Mouse (Mus musculus) CH12.LX (cell line): Measurements from ENCODE around the gene Nrp2. TPM values are rescaled to one million over a fixed set of nuclear protein-coding genes. Genes with fewer than 3 reads are reported as not detected.
A peak's percentile ranks its signal among the peaks of the same experiment; 100 is the strongest.

Source experiments
- DNase-seq: peaks from one replicate; pipeline ENCODE4 v3.0.0-alpha.2; 2013; ENCODE audit errors: extremely low read depth
- H3K27ac ChIP-seq: 2 replicates; pipeline ENCODE4 v1.5.1; 2012; ENCODE audit warnings: low read depth, mild to moderate bottlenecking, control low read depth, moderate library complexity; ENCODE audit not compliant: insufficient read depth
- H3K27me3 ChIP-seq: replicated peaks from 2 replicates; pipeline ENCODE3; 2012; ENCODE audit warnings: inconsistent platforms
- H3K36me3 ChIP-seq, 2 experiments: replicated peaks in 1 of 2; 2 replicates each; pipeline versions ENCODE3 to v1.6.1; 2012; ENCODE audit warnings: inconsistent platforms in 1 of 2, low read length in 1 of 2, mild to moderate bottlenecking in 1 of 2, mixed read lengths in 1 of 2, moderate library complexity in 1 of 2; ENCODE audit not compliant: control insufficient read depth in 1 of 2, insufficient read depth in 1 of 2
- H3K4me1 ChIP-seq, 2 experiments: 2 replicates each; pipeline ENCODE4 v1.6.1; 2012; ENCODE audit warnings: inconsistent platforms in 1 of 2, moderate library complexity in 1 of 2; ENCODE audit not compliant: insufficient read depth in 2 of 2, control insufficient read depth in 1 of 2
- H3K4me2 ChIP-seq: 2 replicates; pipeline ENCODE4 v1.6.1; 2012; ENCODE audit warnings: low read depth, mild to moderate bottlenecking, control low read depth; ENCODE audit not compliant: poor library complexity, insufficient read depth, severe bottlenecking
- H3K4me3 ChIP-seq, 3 experiments: fragments of 150-350 bp in 1 of 3; sonication (generic) in 1 of 3; replicated peaks in 1 of 3; 2 replicates each; pipeline versions ENCODE3 to v1.5.1; 2011 to 2012; ENCODE audit warnings: low read depth in 2 of 3, low read length in 2 of 3, mild to moderate bottlenecking in 2 of 3, moderate library complexity in 2 of 3, control low read depth in 1 of 3, improper control_type of control experiment in 1 of 3, inconsistent platforms in 1 of 3, mixed read lengths in 1 of 3; ENCODE audit not compliant: poor library complexity in 1 of 3
- H3K79me2 ChIP-seq: replicated peaks from 2 replicates; pipeline ENCODE4 v1.6.1; 2012; ENCODE audit warnings: mild to moderate bottlenecking, moderate library complexity; ENCODE audit not compliant: control insufficient read depth, poor library complexity, insufficient read depth, severe bottlenecking; ENCODE audit errors: extremely low read depth
- H3K9ac ChIP-seq: 2 replicates; pipeline ENCODE4 v1.6.1; 2012; ENCODE audit warnings: low read depth, mild to moderate bottlenecking, control low read depth, moderate library complexity; ENCODE audit not compliant: insufficient read depth
- H3K9me3 ChIP-seq: replicated peaks from 2 replicates; pipeline ENCODE3; 2012; ENCODE audit warnings: low read length, inconsistent platforms, mixed read lengths
- BHLHE40 ChIP-seq: IDR thresholded peaks from 2 replicates; pipeline ENCODE4 v1.6.1; 2011; ENCODE audit warnings: mild to moderate bottlenecking, low read depth, low read length, improper control_type of control experiment
- CTCF ChIP-seq, 2 experiments: IDR thresholded peaks in 1 of 2; conservative IDR thresholded peaks in 1 of 2; 2 replicates each; pipeline ENCODE4 v1.5.1; 2011 to 2012; ENCODE audit warnings: low read depth in 2 of 2, low read length in 2 of 2, improper control_type of control experiment in 1 of 2, inconsistent platforms in 1 of 2, mild to moderate bottlenecking in 1 of 2, moderate library complexity in 1 of 2
- GABPA ChIP-seq: IDR thresholded peaks from 2 replicates; pipeline ENCODE4 v1.6.1; 2012; ENCODE audit warnings: low read depth, low read length, improper control_type of control experiment, inconsistent platforms; ENCODE audit not compliant: insufficient replicate concordance
- JUN ChIP-seq: IDR thresholded peaks from 2 replicates; pipeline ENCODE4 v1.6.1; 2011; ENCODE audit warnings: low read depth, mild to moderate bottlenecking, low read length, improper control_type of control experiment, moderate library complexity; ENCODE audit not compliant: insufficient read depth
- JUND ChIP-seq: conservative IDR thresholded peaks from 2 replicates; pipeline ENCODE4 v1.6.1; 2011; ENCODE audit warnings: low read depth, low read length, improper control_type of control experiment
- MAFK ChIP-seq: IDR thresholded peaks from 2 replicates; pipeline ENCODE4 v1.6.1; 2011; ENCODE audit warnings: low read length, improper control_type of control experiment; ENCODE audit not compliant: insufficient replicate concordance
- MAX ChIP-seq: IDR thresholded peaks from 2 replicates; pipeline ENCODE4 v1.6.1; 2011; ENCODE audit warnings: low read length, improper control_type of control experiment
- MAZ ChIP-seq: IDR thresholded peaks from 2 replicates; pipeline ENCODE4 v1.6.1; 2012; ENCODE audit warnings: low read depth, mild to moderate bottlenecking, inconsistent platforms, low read length, improper control_type of control experiment, moderate library complexity
- NRF1 ChIP-seq: IDR thresholded peaks from 2 replicates; pipeline ENCODE4 v1.6.1; 2014; ENCODE audit warnings: low read depth, mild to moderate bottlenecking, inconsistent platforms, low read length, improper control_type of control experiment, moderate library complexity
- POLR2A ChIP-seq: IDR thresholded peaks from 2 replicates; pipeline ENCODE4 v1.6.1; 2011; ENCODE audit warnings: low read depth, mild to moderate bottlenecking, improper control_type of control experiment, low read length
- POLR2AphosphoS2 ChIP-seq: IDR thresholded peaks from 2 replicates; pipeline ENCODE4 v1.6.1; 2011; ENCODE audit warnings: low read depth, low read length, improper control_type of control experiment
- RAD21 ChIP-seq: IDR thresholded peaks from 2 replicates; pipeline ENCODE4 v1.6.1; 2011; ENCODE audit warnings: low read depth, mild to moderate bottlenecking, low read length, improper control_type of control experiment, moderate library complexity
- RCOR1 ChIP-seq: conservative IDR thresholded peaks from 2 replicates; pipeline ENCODE4 v1.6.1; 2012; ENCODE audit warnings: low read depth, mild to moderate bottlenecking, inconsistent platforms, low read length, improper control_type of control experiment
- SMC3 ChIP-seq: IDR thresholded peaks from 2 replicates; pipeline ENCODE4 v1.6.1; 2011; ENCODE audit warnings: low read depth, low read length, improper control_type of control experiment
- TCF12 ChIP-seq: IDR thresholded peaks from 2 replicates; pipeline ENCODE4 v1.6.1; 2014; ENCODE audit warnings: low read depth, mild to moderate bottlenecking, inconsistent platforms, low read length, improper control_type of control experiment
- UBTF ChIP-seq: IDR thresholded peaks from 2 replicates; pipeline ENCODE4 v1.6.1; 2012; ENCODE audit warnings: low read depth, mild to moderate bottlenecking, inconsistent platforms, low read length, improper control_type of control experiment, moderate library complexity
- USF2 ChIP-seq: conservative IDR thresholded peaks from 2 replicates; pipeline ENCODE4 v1.6.1; 2011; ENCODE audit warnings: low read depth, low read length, improper control_type of control experiment
- ZC3H11A ChIP-seq: IDR thresholded peaks from 2 replicates; pipeline ENCODE4 v1.6.1; 2012; ENCODE audit warnings: low read depth, mild to moderate bottlenecking, inconsistent platforms, low read length, improper control_type of control experiment
- dilution Hi-C: fragments of 300-500 bp; cut with MboI; formaldehyde crosslinking; loops from 2 replicates; pipeline ENCODE4 v1.14.3; 2020; ENCODE audit warnings: low sequenced_read_pairs; ENCODE audit not compliant: extremely low pct_unique_long_range_greater_than_20kb, extremely low pct_ligation_motif_present
- in situ Hi-C: fragments of 300-500 bp; cut with MboI; formaldehyde crosslinking; loops from 3 replicates; pipeline ENCODE4 v1.14.3; 2019; ENCODE audit warnings: low sequenced_read_pairs, low pct_ligation_motif_present, low pct_unique_long_range_greater_than_20kb, mixed read lengths
- polyA plus RNA-seq: library from polyadenylated mRNA; unstranded; fragments of >175 nt; gene quantifications from 2 replicates; pipeline ENCODE4 v1.2.1, GENCODE M21; 2012; ENCODE audit warnings: low read depth; ENCODE audit not compliant: insufficient read length
- total RNA-seq, 2 experiments: library from RNA; depleted of rRNA; stranded (reverse); fragments of 300-350 nt in 1 of 2; fragments of >200 nt in 1 of 2; gene quantifications; 2 replicates each; pipeline ENCODE4 v1.2.3; 2012 to 2014

Nrp2 gene
- total and polyA plus RNA-seq, 3 experiments, result 16.4 to 24.4 (median 17.3) TPM

DNA sequence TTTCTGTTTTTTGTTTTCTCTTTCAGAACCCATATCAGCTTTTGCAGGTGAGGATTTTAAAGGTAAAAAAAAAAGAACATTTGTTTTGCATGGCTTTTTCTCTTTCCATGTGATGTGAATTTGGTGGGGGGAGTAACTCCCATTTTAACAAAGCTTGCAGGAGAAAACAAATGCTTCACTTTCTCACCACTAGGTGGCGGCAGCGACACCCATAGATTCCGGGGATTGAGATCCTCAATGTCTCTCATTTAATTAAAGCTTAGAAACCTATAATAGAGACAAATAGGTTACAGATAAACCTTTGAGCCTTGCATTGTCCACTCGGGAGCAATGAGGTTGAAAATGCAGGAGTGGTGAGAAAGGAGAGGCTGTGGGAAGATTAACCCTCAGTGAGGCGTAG, 83.2 kb downstream of the Nrp2 start:
- peaks cover 0 to 9% of the 10 kb centered on the region in 2 experiments; a peak in 1 of 4 replicates for H3K4me1 ChIP-seq
- in situ Hi-C loops, result no loop called here
- peaks cover 10 to 78% of the 10 kb centered on the region in 2 experiments for H3K36me3 ChIP-seq
- DNase-seq, result peak; percentile 63
- no peaks in the 10 kb centered on the region for H3K9me3 ChIP-seq
- no peak overlapping the region for H3K9ac ChIP-seq
- dilution Hi-C loops, result no loop called here
- H3K27me3 ChIP-seq, result no peaks in the 10 kb centered on the region
- no peak overlapping the region for H3K27ac ChIP-seq
- TF ChIP-seq CTCF (conservative IDR thresholded peaks at IDR 0.05 in 1 of 2, IDR thresholded peaks at IDR 0.05 in 1 of 2; ENCODE audit: low read depth in 2 of 2, low read length in 2 of 2), result peak; percentile 60 to 79
- TF ChIP-seq NRF1, result no peak
- no peak for TF ChIP-seq MAX
- TF ChIP-seq RAD21, result peak; percentile 47
- no peak for TF ChIP-seq JUN
- no peak for TF ChIP-seq ZC3H11A
- peak; percentile 72 for TF ChIP-seq SMC3
- TF ChIP-seq MAFK, result no peak
- no peaks in the 10 kb centered on the region for H3K79me2 ChIP-seq
- no peak overlapping the region for H3K4me3 ChIP-seq
- H3K4me2 ChIP-seq, result no peak overlapping the region

DNA sequence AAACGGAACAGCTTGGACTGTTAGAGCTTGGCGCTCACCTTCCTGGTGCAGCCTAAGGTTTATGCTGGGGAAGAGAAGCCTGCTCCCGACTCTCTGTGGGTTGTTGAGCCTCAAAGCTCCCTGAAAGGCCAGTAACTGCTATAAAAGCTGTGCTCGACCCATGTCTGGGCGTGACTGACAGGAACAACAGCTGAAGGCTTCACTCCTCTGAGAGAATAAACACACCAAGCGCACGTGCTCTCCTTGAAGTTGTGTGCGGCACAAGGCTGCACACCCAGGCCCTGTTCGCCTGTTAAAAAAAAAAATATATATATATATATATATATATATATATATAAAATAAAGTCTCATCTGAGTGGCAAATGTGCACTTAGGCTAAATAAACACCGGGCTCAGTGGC, 84.5 kb downstream of the Nrp2 start:
- no peaks in the 10 kb centered on the region for H3K27me3 ChIP-seq
- dilution Hi-C loops, result no loop called here
- no peak overlapping the region for H3K4me2 ChIP-seq
- no peaks in the 10 kb centered on the region for H3K9me3 ChIP-seq
- H3K27ac ChIP-seq, result no peak overlapping the region
- no peak for DNase-seq
- H3K36me3 ChIP-seq, result peaks cover 10 to 75% of the 10 kb centered on the region in 2 experiments
- in situ Hi-C loops, result no loop called here
- TF ChIP-seq POLR2A (no peak), RCOR1 (no peak), BHLHE40 (no peak), ZC3H11A (no peak), USF2 (no peak), MAZ (no peak), JUND (no peak), GABPA (no peak), POLR2AphosphoS2 (no peak), TCF12 (no peak), UBTF (no peak)
- peaks cover 0 to 5% of the 10 kb centered on the region in 2 experiments; a peak in 1 of 4 replicates for H3K4me1 ChIP-seq
- H3K79me2 ChIP-seq, result no peaks in the 10 kb centered on the region
- H3K4me3 ChIP-seq, result no peak overlapping the region
- H3K9ac ChIP-seq, result no peak overlapping the region
